In the genomic region with DNA sequence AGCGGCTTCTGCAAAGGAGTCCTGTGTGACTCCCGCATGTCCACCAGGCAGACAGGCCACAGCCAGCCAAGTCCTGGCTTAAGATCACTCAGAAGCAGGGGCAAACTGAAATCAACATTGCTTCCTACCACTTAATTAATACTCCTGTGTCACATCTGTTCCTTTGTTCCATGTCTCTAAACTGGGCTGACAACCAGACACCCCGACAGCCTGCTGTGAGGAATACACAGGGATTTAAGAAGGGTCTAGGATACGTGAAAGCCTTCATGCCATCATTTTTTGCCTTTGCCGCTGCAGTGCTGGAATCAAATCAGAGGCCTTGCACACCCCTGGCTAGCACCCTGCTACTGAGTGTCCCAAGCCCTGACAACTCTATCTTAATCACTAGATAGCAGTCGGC, we compare ENCODE assay signal across 17 mouse cellular contexts. TPM values are rescaled to one million over a fixed set of nuclear protein-coding genes. Genes with fewer than 3 reads are reported as not detected.
DNase-seq lines count a peak whose midpoint lies in the region; ATAC-seq and TF ChIP-seq lines count a peak whose summit lies in the region.
"Had no signal": no experiment of that assay in that cellular context is flagged by ENCODE, and none has a peak within 500 bp of the region (broad histone marks: within the 10 kb centered on the region; RNA-seq: fewer than 3 reads in every experiment).

No protein-coding gene starts in this region.

- 0 out of 2 replicates have a peak, but pooled peaks have one; percentile 9 for ATAC-seq in forebrain, embryonic 12.5 days (ENCODE audit: low FRiP score)
- peak; percentile 82 for ATAC-seq in lung, embryonic 14.5 days (ENCODE audit: insufficient read depth)
- no peak for ATAC-seq in granulocyte monocyte progenitor cell, adult 5-6 weeks (replicated peaks; ENCODE audit: poor library complexity, severe bottlenecking)

- H3K4me2 ChIP-seq in forebrain, embryonic 12.5 days: no peak overlapping the region
- H3K4me2 ChIP-seq in lung, embryonic 14.5 days: no peak overlapping the region
- H3K4me2 ChIP-seq: heart, embryonic 15.5 days; kidney, embryonic 15.5 days; limb, embryonic 15.5 days had no signal

- H3K36me3 ChIP-seq in forebrain, embryonic 12.5 days (replicated peaks): no peaks in the 10 kb centered on the region
- H3K36me3 ChIP-seq in forebrain, embryonic 10.5 days (replicated peaks): no peaks in the 10 kb centered on the region
- H3K36me3 ChIP-seq in lung, embryonic 14.5 days (ENCODE audit: insufficient read depth): no peaks in the 10 kb centered on the region
- H3K36me3 ChIP-seq: embryonic facial prominence, embryonic 10.5 days; heart, embryonic 15.5 days; kidney, embryonic 15.5 days; limb, embryonic 15.5 days had no signal

- no peak for DNase-seq in forebrain, embryonic 10.5 days (ENCODE audit: extremely low spot score, low spot score)
- peak; percentile 77 for DNase-seq in lung, embryonic 14.5 days
- DNase-seq in lung, adult 18-20 months: no peak
- peak; percentile 70 for DNase-seq in Muller cell, postnatal 12 days (ENCODE audit: inconsistent ontology term)
- peak; percentile 64 for DNase-seq in lung, postnatal 10 days
- DNase-seq in frontal cortex, postnatal 10 days (ENCODE audit: low spot score in 2 of 2): no peak
- DNase-seq: adrenal gland, postnatal 14 days; cerebellum, adult 9-11 months; gastrocnemius, postnatal 14 days had no signal

- H3K4me1 ChIP-seq in forebrain, embryonic 12.5 days: peaks cover 34% of the 10 kb centered on the region
- H3K4me1 ChIP-seq in forebrain, embryonic 10.5 days: peaks cover 27% of the 10 kb centered on the region
- peaks cover 30% of the 10 kb centered on the region for H3K4me1 ChIP-seq in lung, embryonic 14.5 days (ENCODE audit: insufficient read depth)

- no peak overlapping the region for H3K4me3 ChIP-seq in forebrain, embryonic 12.5 days (replicated peaks)
- H3K4me3 ChIP-seq in forebrain, embryonic 10.5 days: no peak overlapping the region
- H3K4me3 ChIP-seq in lung, embryonic 14.5 days (ENCODE audit: low read depth, low read length): no peak overlapping the region
- H3K4me3 ChIP-seq: embryonic facial prominence, embryonic 10.5 days; heart, embryonic 15.5 days; kidney, embryonic 15.5 days; limb, embryonic 15.5 days; myocyte had no signal

- H3K9me3 ChIP-seq in forebrain, embryonic 12.5 days: no peaks in the 10 kb centered on the region
- no peaks in the 10 kb centered on the region for H3K9me3 ChIP-seq in forebrain, embryonic 10.5 days
- no peaks in the 10 kb centered on the region for H3K9me3 ChIP-seq in lung, embryonic 14.5 days (ENCODE audit: low read depth, low read length)
- H3K9me3 ChIP-seq: embryonic facial prominence, embryonic 10.5 days; heart, embryonic 15.5 days; kidney, embryonic 15.5 days; limb, embryonic 15.5 days had no signal

- no peaks in the 10 kb centered on the region for H3K27me3 ChIP-seq in forebrain, embryonic 12.5 days
- no peaks in the 10 kb centered on the region for H3K27me3 ChIP-seq in forebrain, embryonic 10.5 days (ENCODE audit: poor library complexity, severe bottlenecking)
- H3K27me3 ChIP-seq in lung, embryonic 14.5 days (ENCODE audit: insufficient read depth, low read length): no peaks in the 10 kb centered on the region
- H3K27me3 ChIP-seq: heart, embryonic 15.5 days; kidney, embryonic 15.5 days; limb, embryonic 15.5 days had no signal

- 53% methylated on average over 6 of the region's 6 CpGs for WGBS in forebrain, embryonic 12.5 days
- 76% methylated on average over 6 of the region's 6 CpGs for WGBS in forebrain, embryonic 10.5 days
- 32% methylated on average over 6 of the region's 6 CpGs for WGBS in lung, embryonic 14.5 days

- no peak for TF ChIP-seq CTCF in lung, embryonic 14.5 days (IDR thresholded peaks at IDR 0.05; ENCODE audit: low read depth)

- H3K27ac ChIP-seq in forebrain, embryonic 12.5 days: peak overlapping the region; percentile 56; the same call in 1 of the 2 replicates
- no peak overlapping the region for H3K27ac ChIP-seq in forebrain, embryonic 10.5 days
- peak overlapping the region; percentile 3; the same call in 1 of the 2 replicates for H3K27ac ChIP-seq in lung, embryonic 14.5 days (ENCODE audit: low read depth)
- H3K27ac ChIP-seq: embryonic facial prominence, embryonic 10.5 days; heart, embryonic 15.5 days; kidney, embryonic 15.5 days; limb, embryonic 15.5 days; macrophage had no signal

- H3K9ac ChIP-seq in forebrain, embryonic 12.5 days: no peak overlapping the region
- no peak overlapping the region for H3K9ac ChIP-seq in lung, embryonic 14.5 days
- H3K9ac ChIP-seq: heart, embryonic 15.5 days; kidney, embryonic 15.5 days; limb, embryonic 15.5 days had no signal

RNA-seq across cellular contexts. Expression of a gene that starts 12.8 kb away (rescaled TPM):
- 24.5 and 26.6 TPM in 2 replicates for polyA plus RNA-seq in forebrain, embryonic 12.5 days (2016; fragmentation: Nextera tagmentation; extraction: Ambion mirVana)
- 18.4 and 19.7 TPM in 2 replicates for polyA plus RNA-seq in forebrain, embryonic 10.5 days (2016; fragmentation: Nextera tagmentation; extraction: Ambion mirVana)
- 32.2 and 33.0 TPM in 2 replicates for polyA plus RNA-seq in lung, embryonic 14.5 days (2014; fragmentation: Nextera tagmentation; extraction: Ambion mirVana)
- total RNA-seq in granulocyte monocyte progenitor cell, adult 5-6 weeks (2014; fragmentation: Nextera tagmentation): 22.0 and 23.9 TPM in 2 replicates
- 38.1 and 41.7 TPM in 2 replicates for total RNA-seq in granulocyte monocyte progenitor cell, adult 5-6 weeks (2017)

Comparison
In these comparisons a context has a peak if more than half of its experiments do, and no peak if none do; other contexts are left out.
1. DNase-seq: peak in lung, embryonic 14.5 days (single experiment), Muller cell, postnatal 12 days (single experiment) and lung, postnatal 10 days (single experiment); none in forebrain, embryonic 10.5 days (single experiment), lung, adult 18-20 months (0 of 2) and frontal cortex, postnatal 10 days (0 of 2).